Mouse (Mus musculus) limb, embryonic 10.5 days (tissue): ENCODE measurements at regions not wholly inside any gene's neighbourhood (a gene's known extent, or its start where the extent isn't known, plus 50 kb on each side); places are given as distances from the start of the nearest gene placed in this dataset.

Experiments used
- DNase-seq: peaks from one replicate; pipeline ENCODE4 v3.0.0-alpha.2; 2017; ENCODE audit warnings: low spot score
- H3K27ac ChIP-seq: fragments of 300-500 bp; sonication (generic); 2 replicates; pipeline ENCODE4 v1.5.1; 2016; ENCODE audit warnings: mild to moderate bottlenecking
- H3K27me3 ChIP-seq: fragments of 300-500 bp; sonication (generic); 2 replicates; pipeline ENCODE4 v1.6.1; 2016; ENCODE audit warnings: low read depth, mild to moderate bottlenecking; ENCODE audit not compliant: poor library complexity, severe bottlenecking
- H3K36me3 ChIP-seq: fragments of 300-500 bp; sonication (generic); 2 replicates; pipeline ENCODE4 v1.6.1; 2016; ENCODE audit warnings: mild to moderate bottlenecking, moderate library complexity
- H3K4me1 ChIP-seq: fragments of 300-500 bp; sonication (generic); 2 replicates; pipeline ENCODE4 v1.6.1; 2016
- H3K4me3 ChIP-seq: fragments of 300-500 bp; sonication (generic); 2 replicates; pipeline ENCODE4 v1.5.1; 2016; ENCODE audit warnings: mild to moderate bottlenecking, moderate library complexity
- H3K9me3 ChIP-seq: fragments of 300-500 bp; sonication (generic); replicated peaks from 2 replicates; pipeline ENCODE4 v1.6.1; 2016; ENCODE audit warnings: mild to moderate bottlenecking
- WGBS: fragments of 180-500 bp; shearing (Covaris S2); methylation state at CpG from one replicate; pipeline ENCODE4 v1.1.7; 2016; 5-methylcytosine and 5-hydroxymethylcytosine counted together

DNA sequence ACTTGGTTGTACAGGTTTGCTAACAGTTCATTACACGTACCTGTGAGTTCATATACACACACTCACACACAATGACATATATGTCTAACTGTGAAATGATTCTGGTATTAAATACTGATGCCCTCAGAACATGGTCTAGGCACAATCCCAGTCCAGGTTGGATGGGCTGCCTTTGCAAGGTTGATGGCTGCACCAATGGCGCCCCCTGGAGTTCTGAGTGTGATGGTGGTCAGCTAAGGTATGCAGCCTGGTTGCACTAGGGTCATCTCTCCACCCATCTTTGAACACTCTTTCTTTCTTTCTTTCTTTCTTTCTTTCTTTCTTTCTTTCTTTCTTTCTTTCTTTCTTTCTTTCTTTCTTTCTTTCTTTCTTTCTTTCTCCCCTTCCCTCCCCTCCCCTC lies 67.8 kb upstream of the Mycn start:
- Histone ChIP-seq H3K27ac (no peak overlapping the region), H3K9me3 (no peaks in the 10 kb centered on the region), H3K4me3 (no peak overlapping the region), H3K36me3 (no peaks in the 10 kb centered on the region), H3K27me3 (no peaks in the 10 kb centered on the region), H3K4me1 (peaks cover 6% of the 10 kb centered on the region; the same call in 1 of the 2 replicates)
- WGBS = 43% methylated on average over 2 of the region's 2 CpGs
- no peak for DNase-seq

DNA sequence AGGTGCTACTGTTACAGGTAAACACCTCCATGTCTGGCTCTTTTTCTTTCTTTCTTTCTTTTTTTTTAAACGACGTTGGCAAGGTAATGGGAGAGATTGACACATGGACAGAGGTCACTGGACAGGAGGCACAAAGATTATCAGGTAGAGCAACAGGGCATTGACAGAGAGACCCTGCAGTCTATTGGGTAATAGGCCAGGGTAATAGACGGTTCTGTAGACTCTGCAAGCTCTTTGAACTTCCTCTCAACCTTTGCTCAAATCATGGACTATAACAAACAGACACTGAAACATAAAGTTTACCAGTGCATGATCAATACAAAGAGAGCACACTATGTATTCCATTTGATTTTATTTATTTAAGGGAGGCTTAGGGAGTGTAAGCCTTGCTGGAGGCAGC lies 61.0 kb upstream of the Mycn start:
- no peaks in the 10 kb centered on the region for H3K36me3 ChIP-seq
- no peaks in the 10 kb centered on the region for H3K27me3 ChIP-seq
- H3K4me1 ChIP-seq = peaks cover under 1% of the 10 kb centered on the region; the same call in 1 of the 2 replicates
- DNase-seq = no peak
- H3K27ac ChIP-seq = no peak overlapping the region
- WGBS = 85% methylated on average over 3 of the region's 3 CpGs
- no peaks in the 10 kb centered on the region for H3K9me3 ChIP-seq
- no peak overlapping the region for H3K4me3 ChIP-seq

DNA sequence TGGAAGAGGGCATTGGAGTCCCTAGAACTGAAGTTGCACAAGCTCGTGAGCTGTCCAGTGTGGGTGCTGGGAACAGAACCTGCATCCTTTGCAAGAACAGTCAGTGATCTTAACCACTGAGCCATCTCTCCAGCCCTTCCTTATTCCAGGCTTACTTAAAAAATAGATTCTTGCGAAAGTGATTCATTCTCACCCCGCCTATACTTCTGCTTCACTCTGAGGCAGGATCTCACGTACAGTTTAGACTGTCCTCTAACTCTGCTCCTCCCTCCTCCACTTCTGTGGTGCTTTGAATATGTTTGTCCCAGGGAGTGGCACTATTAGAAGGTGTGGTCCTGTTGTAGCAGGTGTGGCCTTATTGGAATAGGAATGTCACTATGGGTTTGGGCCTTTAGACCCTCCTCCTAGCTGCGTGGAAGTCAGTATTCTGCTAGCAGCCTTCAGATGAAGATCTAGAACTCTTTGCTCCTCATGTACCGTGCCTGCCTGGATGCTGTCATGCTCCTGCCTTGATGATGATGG lies 60.4 kb upstream of the Mycn start:
- no peaks in the 10 kb centered on the region for H3K4me1 ChIP-seq
- H3K4me3 ChIP-seq = no peak overlapping the region
- H3K9me3 ChIP-seq = no peaks in the 10 kb centered on the region
- no peaks in the 10 kb centered on the region for H3K27me3 ChIP-seq
- no peak overlapping the region for H3K27ac ChIP-seq
- no peak for DNase-seq
- no peaks in the 10 kb centered on the region for H3K36me3 ChIP-seq
- 94% methylated on average over 6 of the region's 6 CpGs for WGBS

- no peaks in the 10 kb centered on the region for H3K36me3 ChIP-seq
- 91% methylated on average over 9 of the region's 9 CpGs for WGBS
- no peaks in the 10 kb centered on the region for H3K27me3 ChIP-seq
- peak overlapping the region; percentile 61 for H3K27ac ChIP-seq
- no peak overlapping the region for H3K4me3 ChIP-seq
- DNase-seq = no peak
- peaks cover 39% of the 10 kb centered on the region for H3K4me1 ChIP-seq
- H3K9me3 ChIP-seq = no peaks in the 10 kb centered on the region
These were observed 54.3 kb upstream of the Mycn start for GRCm38 (mm10) chr12:12995974-12996361.

DNA sequence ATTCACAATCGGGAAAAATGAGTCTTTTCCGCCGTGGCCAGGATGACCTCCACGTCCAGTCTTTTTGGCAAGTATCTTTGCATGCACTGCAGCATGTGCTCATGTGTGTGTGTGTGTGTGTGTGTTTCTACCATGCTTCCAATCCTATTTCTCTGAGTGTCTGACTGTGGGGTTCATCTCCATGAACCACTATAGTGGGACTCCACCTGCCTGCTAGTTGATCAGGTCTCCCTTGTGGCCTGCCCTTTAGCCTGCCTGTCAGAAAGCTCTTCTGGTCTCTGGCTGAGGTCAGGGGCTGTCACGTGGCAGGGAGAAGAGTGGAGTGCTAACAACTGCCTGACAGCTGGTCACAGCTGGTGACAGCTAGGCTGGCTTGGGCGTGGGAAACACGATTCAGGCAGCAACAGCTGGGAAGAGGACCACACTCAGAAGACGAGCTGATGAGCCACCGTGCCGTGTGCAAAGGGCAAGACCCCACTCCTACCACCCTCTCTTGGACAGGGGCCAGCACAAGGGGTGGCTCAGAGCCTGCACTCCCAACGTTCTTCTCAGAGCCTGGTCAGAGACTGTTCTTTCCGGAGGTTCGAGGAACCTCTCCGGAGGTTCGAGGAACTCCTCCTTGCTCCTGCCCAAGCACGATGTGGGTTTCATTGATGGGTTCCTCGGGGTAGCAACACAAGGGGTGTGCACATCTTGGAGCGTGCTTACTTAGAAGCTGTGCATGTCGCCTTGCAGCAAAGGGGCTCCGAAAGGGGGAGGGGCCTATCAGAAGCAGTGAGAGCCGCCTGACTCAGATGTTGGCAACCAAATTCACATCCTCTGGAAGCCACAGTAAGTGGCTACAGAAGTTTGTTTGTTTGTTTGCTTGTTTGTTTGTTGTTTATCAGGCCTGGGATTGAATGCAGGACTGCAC lies 53.6 kb upstream of the Mycn start:
- Histone ChIP-seq H3K4me1 (peaks cover 39% of the 10 kb centered on the region), H3K27me3 (no peaks in the 10 kb centered on the region), H3K9me3 (no peaks in the 10 kb centered on the region), H3K36me3 (no peaks in the 10 kb centered on the region), H3K27ac (peak overlapping the region; percentile 61), H3K4me3 (no peak overlapping the region)
- peak; percentile 45 for DNase-seq
- 53% methylated on average over 21 of the region's 21 CpGs for WGBS

DNA sequence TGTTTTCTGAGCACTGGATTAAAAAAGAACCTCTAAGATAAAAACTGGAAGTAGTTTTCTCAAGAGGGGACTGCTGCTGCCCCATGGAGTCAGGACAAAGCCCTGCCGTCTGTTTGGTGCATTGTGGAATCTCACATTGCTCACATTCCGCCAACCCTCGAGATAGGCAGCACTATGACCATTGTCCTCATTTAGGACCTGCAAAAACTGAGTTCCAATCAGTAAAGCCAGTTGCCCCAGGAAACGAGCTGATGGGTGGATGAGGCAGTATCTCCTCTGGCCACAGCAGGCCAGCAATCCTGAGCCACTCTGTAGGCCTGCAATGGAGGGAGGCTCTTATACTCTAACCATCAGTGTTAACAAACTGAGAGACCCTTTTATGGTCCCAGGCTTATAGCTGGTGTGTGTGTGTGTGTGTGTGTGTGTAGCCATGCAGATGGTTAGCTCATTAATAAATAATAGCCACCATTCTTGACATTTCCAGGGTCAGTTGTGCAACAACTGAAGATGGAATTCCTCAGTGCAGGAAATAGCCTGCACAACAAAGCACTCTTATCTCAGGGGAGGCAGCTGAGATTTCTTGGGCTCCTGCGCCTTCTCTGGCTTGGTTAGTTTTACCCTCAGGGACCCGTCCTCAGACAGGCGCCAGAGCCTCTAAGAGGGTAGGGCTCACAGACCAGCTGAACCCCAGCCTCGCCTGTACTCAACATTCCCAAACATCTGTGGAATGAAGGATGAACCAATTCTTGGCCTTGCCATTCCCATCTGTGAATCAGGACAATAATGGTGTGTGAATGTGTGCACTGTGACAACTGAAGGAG lies 52.4 kb upstream of the Mycn start:
- Histone ChIP-seq H3K27ac (peak overlapping the region; percentile 69; the same call in 1 of the 2 replicates), H3K27me3 (no peaks in the 10 kb centered on the region), H3K4me3 (no peak overlapping the region), H3K4me1 (peaks cover 39% of the 10 kb centered on the region), H3K9me3 (no peaks in the 10 kb centered on the region), H3K36me3 (no peaks in the 10 kb centered on the region)
- DNase-seq = no peak
- 74% methylated on average over 8 of the region's 8 CpGs for whole genome bisulfite sequencing
